Mouse (Mus musculus) lung, adult 2 months (tissue): ENCODE measurements around the gene Camta1.

Experiments used
- CTCF ChIP-seq: fragments of 200-500 bp; IDR thresholded peaks from 2 replicates; pipeline ENCODE4 v1.5.1; 2011; ENCODE audit warnings: mild to moderate bottlenecking, low read length, control low read depth; ENCODE audit not compliant: insufficient read depth
- POLR2A ChIP-seq: fragments of 200-500 bp; IDR thresholded peaks from 2 replicates; pipeline ENCODE4 v1.6.1; 2011; ENCODE audit warnings: low read depth, mild to moderate bottlenecking, control low read depth, low read length, borderline replicate concordance; ENCODE audit errors: extremely low read depth

GRCm38 (mm10) chr4:151164309-151164708 lies 697.4 kb downstream of the Camta1 start:
- TF ChIP-seq POLR2A (no peak), CTCF (no peak)
